Mouse (Mus musculus) heart, embryonic 14.5 days (tissue): Measurements from ENCODE around the gene Mrpl58. TPM values are rescaled to one million over a fixed set of nuclear protein-coding genes. Genes with fewer than 3 reads are reported as not detected.
"Not testable (repeated sequence)": the region's sequence is repeated elsewhere in the genome, so short reads cannot be mapped to it uniquely, and the experiment has no call there.

Source experiments
- ATAC-seq: fragments of 200-750 bp; cut with Nextera tagmentation; 2 replicates; pipeline ENCODE4 v1.8.0; 2017; ENCODE audit warnings: low read depth, moderate TSS enrichment; ENCODE audit not compliant: insufficient number of reproducible peaks, insufficient read depth, low FRiP score
- H3K27ac ChIP-seq, 2 experiments: fragments of 200-500 bp in 1 of 2; fragments of 300-500 bp in 1 of 2; sonication (generic) in 1 of 2; replicated peaks in 1 of 2; 2 replicates each; pipeline ENCODE4 v1.5.1; 2012 to 2014; ENCODE audit warnings: low read depth in 2 of 2, low read length in 2 of 2, control low read depth in 1 of 2, mild to moderate bottlenecking in 1 of 2, mixed read lengths in 1 of 2; ENCODE audit not compliant: control insufficient read depth in 1 of 2, insufficient read depth in 1 of 2
- H3K27me3 ChIP-seq: fragments of 300-500 bp; sonication (generic); 2 replicates; pipeline ENCODE4 v1.6.1; 2014; ENCODE audit warnings: mild to moderate bottlenecking, low read length, control low read depth; ENCODE audit not compliant: control insufficient read depth, insufficient read depth
- H3K36me3 ChIP-seq: fragments of 300-500 bp; sonication (generic); 2 replicates; pipeline ENCODE4 v1.6.1; 2014; ENCODE audit warnings: mild to moderate bottlenecking, control low read depth, low read length, mixed read lengths; ENCODE audit not compliant: control insufficient read depth, insufficient read depth
- H3K4me1 ChIP-seq, 2 experiments: fragments of 200-500 bp in 1 of 2; fragments of 300-500 bp in 1 of 2; sonication (generic) in 1 of 2; 2 replicates each; pipeline ENCODE4 v1.6.1; 2012 to 2014; ENCODE audit warnings: low read length in 2 of 2, control low read depth in 1 of 2, mixed read lengths in 1 of 2; ENCODE audit not compliant: control insufficient read depth in 2 of 2, insufficient read depth in 2 of 2
- H3K4me2 ChIP-seq: fragments of 300-500 bp; sonication (generic); 2 replicates; pipeline ENCODE4 v1.6.1; 2014; ENCODE audit warnings: mild to moderate bottlenecking, low read length
- H3K4me3 ChIP-seq, 2 experiments: fragments of 200-500 bp in 1 of 2; fragments of 300-500 bp in 1 of 2; sonication (generic) in 1 of 2; 2 replicates each; pipeline ENCODE4 v1.5.1; 2012 to 2014; ENCODE audit warnings: low read length in 2 of 2, mild to moderate bottlenecking in 2 of 2, control low read depth in 1 of 2, low read depth in 1 of 2, moderate library complexity in 1 of 2; ENCODE audit not compliant: control insufficient read depth in 1 of 2, insufficient read depth in 1 of 2
- H3K9ac ChIP-seq: fragments of 300-500 bp; sonication (generic); 2 replicates; pipeline ENCODE4 v1.6.1; 2014; ENCODE audit warnings: mild to moderate bottlenecking, low read length
- H3K9me3 ChIP-seq: fragments of 300-500 bp; sonication (generic); 2 replicates; pipeline ENCODE4 v1.6.1; 2016; ENCODE audit warnings: low read length, control low read depth; ENCODE audit not compliant: control insufficient read depth
- WGBS: fragments of 180-500 bp; shearing (Covaris S2); extraction: QIAGEN DNeasy Blood & Tissue Kit; methylation state at CpG from one replicate; pipeline ENCODE4 v1.1.7; 2014; 5-methylcytosine and 5-hydroxymethylcytosine counted together
- polyA plus RNA-seq: library from polyadenylated mRNA; unstranded; fragments of >200 nt; fragmentation: Nextera tagmentation; extraction: Ambion mirVana; gene quantifications from 2 replicates; pipeline ENCODE4 v1.2.1, GENCODE M21; 2014

Gene Mrpl58
- polyA plus RNA-seq, 1 experiment from 2014 or later, result 195 TPM

DNA sequence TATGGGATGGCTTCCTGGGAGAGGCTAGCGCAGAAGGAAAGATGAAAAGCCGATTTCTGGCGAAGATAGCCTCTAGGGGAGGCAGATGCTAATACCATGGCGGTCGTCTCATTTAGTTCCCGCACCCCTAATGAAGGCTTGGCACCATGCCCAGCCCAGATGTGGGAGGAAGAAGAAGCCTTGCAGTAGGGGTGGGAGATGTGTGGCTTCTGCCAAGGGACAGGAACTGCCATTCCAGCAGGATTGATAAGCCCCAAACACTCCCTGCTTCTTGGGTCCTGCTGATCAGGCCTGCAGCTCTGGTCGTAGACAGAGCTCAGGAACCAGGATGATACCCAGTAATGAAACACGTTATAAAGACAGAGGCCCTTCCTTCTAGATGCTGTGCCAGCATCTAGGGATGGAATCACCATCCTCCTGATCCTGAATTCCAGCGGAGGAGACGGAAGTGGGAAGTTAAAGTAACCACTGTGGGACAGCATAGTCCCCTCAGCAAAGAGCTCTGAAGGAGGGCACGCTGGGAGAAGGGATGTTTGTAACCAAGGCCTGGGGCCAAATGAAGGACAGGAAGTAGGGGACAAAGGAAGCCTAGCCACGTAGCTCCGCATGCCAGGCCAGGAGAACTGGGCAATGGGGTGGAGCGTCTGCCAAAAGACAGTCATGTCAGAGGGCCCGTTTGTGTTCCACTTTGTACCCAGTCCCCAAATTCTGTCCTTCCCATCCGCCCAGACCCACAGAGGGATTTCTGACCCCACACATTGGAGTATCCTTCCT, 19.7 kb upstream of the Mrpl58 start:
- Histone ChIP-seq H3K4me1 (peaks cover 18 to 34% of the 10 kb centered on the region in 2 experiments), H3K27ac (peak overlapping the region; percentile 3 to 19; a peak in 1 of 4 replicates), H3K36me3 (no peaks in the 10 kb centered on the region), H3K4me3 (peak overlapping the region in 1 of 2 experiments; percentile 74; a peak in 1 of 4 replicates), H3K9ac (0 out of 2 replicates have a peak overlapping the region, but pooled peaks have one; percentile 8), H3K4me2 (peak overlapping the region; percentile 76), H3K27me3 (peaks cover 6% of the 10 kb centered on the region; the same call in 1 of the 2 replicates), H3K9me3 (no peaks in the 10 kb centered on the region)
- WGBS, result 50% methylated on average over 16 of the region's 16 CpGs
- no peak for ATAC-seq

DNA sequence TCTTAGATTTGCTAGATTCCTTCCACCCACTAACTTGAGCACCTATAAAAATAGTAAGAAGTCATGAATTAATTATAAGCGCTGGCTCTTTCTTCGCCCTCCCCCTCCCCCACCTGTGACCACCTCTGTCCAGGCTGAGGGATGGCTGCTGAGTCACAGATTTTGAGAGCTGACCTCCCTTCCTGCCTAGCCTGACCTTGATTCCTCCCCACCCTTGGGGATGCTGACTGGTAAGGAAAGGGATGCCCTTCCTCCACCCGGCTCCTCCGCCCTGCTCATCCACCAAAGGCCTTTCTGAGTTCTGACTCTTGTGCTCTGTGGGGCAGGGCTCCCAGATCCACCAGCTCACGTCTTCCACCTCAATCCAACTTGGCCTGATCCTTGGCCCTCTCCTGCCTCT, 19.0 kb upstream of the Mrpl58 start:
- H3K9ac ChIP-seq, result peak overlapping the region; percentile 21; the same call in 1 of the 2 replicates
- 71% methylated on average over 5 of the region's 5 CpGs for WGBS

GRCm38 (mm10) chr11:115386859-115387258, 16.7 kb upstream of the Mrpl58 start:
- not testable (repeated sequence) for H3K9ac ChIP-seq, H3K4me2 ChIP-seq, H3K4me3 ChIP-seq, ATAC-seq, H3K9me3 ChIP-seq, H3K27me3 ChIP-seq, H3K27ac ChIP-seq
- Histone ChIP-seq H3K4me1 (peaks cover 15 to 28% of the 10 kb centered on the region in 2 experiments), H3K36me3 (peaks cover 17% of the 10 kb centered on the region)
- WGBS, result 74% methylated on average over 3 of the region's 3 CpGs

More for the DNA sequence above, 19.0 kb upstream of the Mrpl58 start:
- H3K9me3 ChIP-seq, result no peaks in the 10 kb centered on the region
- H3K4me1 ChIP-seq, result peaks cover 18 to 34% of the 10 kb centered on the region in 2 experiments
- H3K27me3 ChIP-seq, result peaks cover 6% of the 10 kb centered on the region; the same call in 1 of the 2 replicates
- no peak for ATAC-seq
- no peaks in the 10 kb centered on the region for H3K36me3 ChIP-seq
- H3K27ac ChIP-seq, result 0 out of 4 replicates have a peak overlapping the region, but pooled peaks of 1 of the 2 experiments have one; percentile 3
- peak overlapping the region; percentile 76; the same call in 1 of the 2 replicates for H3K4me2 ChIP-seq
- H3K4me3 ChIP-seq, result no peak overlapping the region

GRCm38 (mm10) chr11:115391358-115391757, 12.2 kb upstream of the Mrpl58 start:
- Histone ChIP-seq H3K36me3 (peaks cover 49% of the 10 kb centered on the region), H3K9ac (no peak overlapping the region), H3K27ac (no peak overlapping the region), H3K4me1 (peaks cover 5 to 6% of the 10 kb centered on the region in 2 experiments; a peak in 2 of 4 replicates), H3K27me3 (no peaks in the 10 kb centered on the region), H3K9me3 (no peaks in the 10 kb centered on the region), H3K4me3 (no peak overlapping the region), H3K4me2 (no peak overlapping the region)
- 84% methylated on average over 7 of the region's 7 CpGs for WGBS
- no peak for ATAC-seq

DNA sequence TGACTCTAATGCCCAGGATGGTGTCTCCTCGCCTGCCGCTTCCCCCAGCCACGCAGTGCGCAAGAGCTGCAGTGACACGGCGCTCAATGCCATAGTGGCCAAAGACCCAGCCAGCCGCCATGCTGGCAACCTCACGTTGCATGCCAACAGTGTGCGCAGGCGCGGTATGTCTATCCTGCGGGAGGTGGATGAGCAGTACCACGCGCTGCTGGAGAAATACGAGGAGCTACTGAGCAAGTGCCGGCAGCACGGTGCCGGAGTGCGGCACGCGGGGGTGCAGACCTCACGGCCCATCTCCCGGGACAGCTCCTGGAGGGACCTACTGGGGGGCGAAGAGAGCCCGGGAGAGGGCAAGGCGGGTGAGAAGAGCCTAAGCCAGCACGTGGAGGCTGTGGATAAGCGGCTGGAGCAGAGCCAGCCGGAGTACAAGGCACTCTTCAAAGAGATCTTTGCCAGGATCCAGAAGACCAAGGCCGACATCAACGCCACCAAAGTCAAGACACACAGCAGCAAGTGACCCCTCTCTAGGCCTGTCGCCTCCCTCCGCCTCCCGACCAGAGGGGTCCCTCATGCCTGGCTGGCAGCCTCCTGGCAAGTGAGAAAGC, 9.7 kb upstream of the Mrpl58 start:
- Histone ChIP-seq H3K27me3 (no peaks in the 10 kb centered on the region), H3K27ac (no peak overlapping the region), H3K4me1 (peaks cover 5 to 6% of the 10 kb centered on the region in 2 experiments; a peak in 2 of 4 replicates), H3K4me2 (peak overlapping the region; percentile 66), H3K9ac (peak overlapping the region; percentile 31; the same call in 1 of the 2 replicates), H3K36me3 (peaks cover 49% of the 10 kb centered on the region), H3K9me3 (no peaks in the 10 kb centered on the region), H3K4me3 (peak overlapping the region; percentile 21 to 27; a peak in 3 of 4 replicates)
- ATAC-seq, result peak; percentile 29; the same call in 1 of the 2 replicates
- 47% methylated on average over 34 of the region's 34 CpGs for WGBS

DNA sequence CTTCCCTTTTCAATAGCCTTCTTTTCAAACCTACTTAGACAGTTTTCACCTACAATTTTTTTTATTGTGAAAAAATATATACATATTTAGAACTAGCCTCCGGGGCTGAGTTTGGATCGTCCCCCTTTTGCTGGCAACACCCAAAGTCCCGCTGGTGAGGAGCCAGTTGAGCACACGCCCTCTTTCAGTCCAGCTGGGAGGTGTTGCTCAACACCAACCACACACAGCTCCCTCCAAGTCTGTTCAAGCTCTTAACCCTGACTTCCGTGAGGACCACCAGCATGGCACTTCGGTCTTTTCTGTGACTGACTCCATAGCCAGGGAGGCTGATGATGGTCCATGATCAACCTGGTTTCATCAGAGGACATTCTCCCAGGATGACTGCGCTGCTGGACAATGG, 5.5 kb upstream of the Mrpl58 start:
- no peak overlapping the region for H3K4me3 ChIP-seq
- no peak overlapping the region for H3K27ac ChIP-seq
- ATAC-seq, result no peak
- no peak overlapping the region for H3K9ac ChIP-seq
- WGBS, result 67% methylated on average over 7 of the region's 7 CpGs
- peaks cover 21% of the 10 kb centered on the region for H3K36me3 ChIP-seq
- no peaks in the 10 kb centered on the region for H3K9me3 ChIP-seq
- no peaks in the 10 kb centered on the region for H3K27me3 ChIP-seq
- H3K4me1 ChIP-seq, result peaks cover 6 to 7% of the 10 kb centered on the region in 2 experiments; a peak in 2 of 4 replicates
- H3K4me2 ChIP-seq, result no peak overlapping the region

DNA sequence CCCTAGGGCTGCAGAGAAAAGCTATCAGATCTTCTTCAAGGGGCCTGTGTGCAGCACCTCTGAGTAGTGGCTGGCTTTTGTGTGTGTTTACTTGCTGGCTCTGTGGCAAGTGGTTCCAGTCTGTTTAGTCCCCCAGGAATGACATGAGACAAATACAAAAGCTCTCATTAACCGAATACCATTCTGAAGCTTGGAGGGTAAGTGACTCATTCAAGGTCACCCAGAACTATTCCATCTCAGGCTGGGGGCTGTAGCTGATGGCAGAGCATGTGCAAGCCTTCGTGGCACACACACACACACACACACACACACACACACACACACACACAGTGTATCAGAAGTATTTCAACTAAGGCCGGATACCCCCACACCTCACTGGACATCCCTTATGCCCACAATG, 3.4 kb upstream of the Mrpl58 start:
- H3K27me3 ChIP-seq, result no peaks in the 10 kb centered on the region
- no peak overlapping the region for H3K27ac ChIP-seq
- H3K9me3 ChIP-seq, result no peaks in the 10 kb centered on the region
- ATAC-seq, result no peak
- WGBS, result 61% methylated on average over 3 of the region's 3 CpGs
- H3K4me2 ChIP-seq, result no peak overlapping the region
- no peak overlapping the region for H3K9ac ChIP-seq
- H3K36me3 ChIP-seq, result peaks cover 9% of the 10 kb centered on the region
- no peak overlapping the region for H3K4me3 ChIP-seq
- H3K4me1 ChIP-seq, result peaks cover 0 to 13% of the 10 kb centered on the region in 2 experiments; a peak in 2 of 4 replicates
